Mouse (Mus musculus) heart, embryonic 15.5 days (tissue): ENCODE data around the gene Yes1. TPM values are rescaled to one million over a fixed set of nuclear protein-coding genes. Genes with fewer than 3 reads are reported as not detected.
A peak's percentile ranks its signal among the peaks of the same experiment; 100 is the strongest.
"Not testable (repeated sequence)": the region's sequence is repeated elsewhere in the genome, so short reads cannot be mapped to it uniquely, and the experiment has no call there.

ENCODE experiments used
- ATAC-seq: fragments of 200-750 bp; cut with Nextera tagmentation; replicated peaks from 2 replicates; pipeline ENCODE4 v1.8.0; 2017; ENCODE audit warnings: low read depth, moderate TSS enrichment; ENCODE audit not compliant: insufficient number of reproducible peaks, insufficient read depth, low FRiP score
- H3K27ac ChIP-seq: fragments of 300-500 bp; sonication (generic); 2 replicates; pipeline ENCODE4 v1.5.1; 2015; ENCODE audit warnings: mild to moderate bottlenecking, inconsistent platforms
- H3K27me3 ChIP-seq: fragments of 300-500 bp; sonication (generic); 2 replicates; pipeline ENCODE4 v1.6.1; 2015; ENCODE audit warnings: inconsistent platforms
- H3K36me3 ChIP-seq: fragments of 300-500 bp; sonication (generic); 2 replicates; pipeline ENCODE4 v1.6.1; 2015; ENCODE audit warnings: mild to moderate bottlenecking, inconsistent platforms
- H3K4me1 ChIP-seq: fragments of 300-500 bp; sonication (generic); replicated peaks from 2 replicates; pipeline ENCODE4 v1.6.1; 2015; ENCODE audit warnings: inconsistent platforms
- H3K4me2 ChIP-seq: fragments of 300-500 bp; sonication (generic); 2 replicates; pipeline ENCODE4 v1.6.1; 2015; ENCODE audit warnings: inconsistent platforms, mild to moderate bottlenecking, moderate library complexity
- H3K4me3 ChIP-seq: fragments of 300-500 bp; sonication (generic); 2 replicates; pipeline ENCODE4 v1.5.1; 2015; ENCODE audit warnings: mild to moderate bottlenecking, inconsistent platforms
- H3K9ac ChIP-seq: fragments of 300-500 bp; sonication (generic); 2 replicates; pipeline ENCODE4 v1.6.1; 2015; ENCODE audit warnings: mild to moderate bottlenecking, inconsistent platforms
- H3K9me3 ChIP-seq: fragments of 300-500 bp; sonication (generic); replicated peaks from 2 replicates; pipeline ENCODE4 v1.6.1; 2016; ENCODE audit warnings: inconsistent platforms
- WGBS: fragments of 180-500 bp; shearing (Covaris S2); methylation state at CpG from one replicate; pipeline ENCODE4 v1.1.7; 2015; ENCODE audit warnings: mixed read lengths; 5-methylcytosine and 5-hydroxymethylcytosine counted together
- polyA plus RNA-seq: library from polyadenylated mRNA; unstranded; fragments of >200 nt; fragmentation: Nextera tagmentation; extraction: Ambion mirVana; gene quantifications from 2 replicates; pipeline ENCODE4 v1.2.1, GENCODE M21; 2015

Yes1 gene
- polyA plus RNA-seq, 1 experiment from 2014 or later = 23.7 TPM

GRCm38 (mm10) chr5:32711485-32711884, 100.5 kb downstream of the Yes1 start:
- no peaks in the 10 kb centered on the region for H3K27me3 ChIP-seq
- H3K27ac ChIP-seq = no peak overlapping the region
- no peaks in the 10 kb centered on the region for H3K36me3 ChIP-seq
- H3K9ac ChIP-seq = no peak overlapping the region
- no peak overlapping the region for H3K4me2 ChIP-seq
- no peak overlapping the region for H3K4me3 ChIP-seq
- no peaks in the 10 kb centered on the region for H3K9me3 ChIP-seq
- H3K4me1 ChIP-seq = peaks cover 7% of the 10 kb centered on the region
- WGBS = 73% methylated on average over 5 of the region's 5 CpGs
- ATAC-seq = no peak

DNA sequence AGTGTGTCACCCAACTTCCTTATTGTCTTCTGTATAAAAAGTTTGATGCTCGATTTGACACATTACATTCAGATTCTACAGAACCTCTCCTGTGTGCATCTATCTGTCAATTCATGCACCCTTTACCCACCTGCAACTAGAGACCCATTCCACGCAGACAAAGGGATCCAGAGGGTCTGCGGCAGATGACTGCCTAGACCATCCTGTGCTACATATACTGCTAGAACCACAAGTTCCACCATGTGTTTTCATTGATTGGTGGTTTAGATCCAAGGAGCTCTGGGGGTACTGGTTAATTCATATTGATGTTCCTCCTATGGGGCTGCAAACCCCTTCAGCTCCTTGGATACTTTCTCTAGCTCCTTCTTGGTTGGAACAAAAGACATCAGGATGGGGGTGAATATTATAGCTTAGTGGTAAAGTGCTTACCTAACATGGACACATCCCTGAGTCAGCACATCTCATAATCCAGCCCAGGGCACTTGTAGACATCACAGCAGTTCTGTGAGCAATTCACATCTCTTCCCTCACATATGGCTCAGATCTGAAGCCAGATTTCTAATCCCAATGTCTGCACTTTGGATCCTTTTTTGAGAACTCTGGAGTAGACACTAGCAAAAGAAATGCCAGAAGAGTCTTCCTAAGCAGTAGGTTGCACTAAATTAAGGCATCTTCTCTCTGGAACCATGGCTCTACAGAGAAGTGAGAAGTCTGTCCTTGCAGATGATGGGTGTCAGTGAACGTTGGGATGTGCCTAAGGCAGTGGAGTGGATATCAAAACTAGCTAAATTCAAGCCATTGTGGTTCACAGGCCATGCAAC, 101.5 kb downstream of the Yes1 start:
- Histone ChIP-seq H3K4me3 (peak overlapping the region; percentile 73), H3K27ac (peak overlapping the region; percentile 94; the same call in 1 of the 2 replicates), H3K4me2 (peak overlapping the region; percentile 69; the same call in 1 of the 2 replicates), H3K4me1 (peaks cover 7% of the 10 kb centered on the region), H3K9ac (no peak overlapping the region), H3K36me3 (no peaks in the 10 kb centered on the region), H3K9me3 (no peaks in the 10 kb centered on the region), H3K27me3 (no peaks in the 10 kb centered on the region)
- ATAC-seq = no peak
- WGBS = 68% methylated on average over 4 of the region's 4 CpGs

GRCm38 (mm10) chr5:32713042-32713702, 102.2 kb downstream of the Yes1 start:
- 18% methylated on average over 2 of the region's 2 CpGs for WGBS
- no peak for ATAC-seq
- H3K36me3 ChIP-seq = no peaks in the 10 kb centered on the region
- H3K27ac ChIP-seq = peak overlapping the region; percentile 94
- peak overlapping the region; percentile 73 for H3K4me3 ChIP-seq
- H3K4me1 ChIP-seq = peaks cover 7% of the 10 kb centered on the region
- peak overlapping the region; percentile 73 for H3K9ac ChIP-seq
- H3K4me2 ChIP-seq = peak overlapping the region; percentile 69
- H3K9me3 ChIP-seq = no peaks in the 10 kb centered on the region
- no peaks in the 10 kb centered on the region for H3K27me3 ChIP-seq

GRCm38 (mm10) chr5:32713703-32714467, 102.9 kb downstream of the Yes1 start:
- H3K4me3 ChIP-seq = peak overlapping the region; percentile 73
- H3K9ac ChIP-seq = peak overlapping the region; percentile 73
- no peaks in the 10 kb centered on the region for H3K27me3 ChIP-seq
- peak overlapping the region; percentile 69 for H3K4me2 ChIP-seq
- peak; percentile 99 for ATAC-seq
- H3K4me1 ChIP-seq = peaks cover 7% of the 10 kb centered on the region
- H3K36me3 ChIP-seq = no peaks in the 10 kb centered on the region
- WGBS = under 1% methylated on average over 55 of the region's 55 CpGs
- no peaks in the 10 kb centered on the region for H3K9me3 ChIP-seq
- peak overlapping the region; percentile 94 for H3K27ac ChIP-seq

GRCm38 (mm10) chr5:32717726-32718125, 106.8 kb downstream of the Yes1 start:
- Histone ChIP-seq H3K4me2 (no peak overlapping the region), H3K36me3 (no peaks in the 10 kb centered on the region), H3K9me3 (no peaks in the 10 kb centered on the region), H3K27ac (no peak overlapping the region), H3K4me1 (peaks cover 4% of the 10 kb centered on the region), H3K27me3 (no peaks in the 10 kb centered on the region), H3K9ac (no peak overlapping the region), H3K4me3 (no peak overlapping the region)
- no peak for ATAC-seq
- 50% methylated on average over 1 of the region's 1 CpGs for WGBS

- WGBS = 44% methylated on average over 6 of the region's 6 CpGs
- no peak overlapping the region for H3K9ac ChIP-seq
- no peak overlapping the region for H3K27ac ChIP-seq
- H3K27me3 ChIP-seq = no peaks in the 10 kb centered on the region
- H3K36me3 ChIP-seq = no peaks in the 10 kb centered on the region
- no peak for ATAC-seq
- H3K4me3 ChIP-seq = no peak overlapping the region
- no peak overlapping the region for H3K4me2 ChIP-seq
- no peaks in the 10 kb centered on the region for H3K4me1 ChIP-seq
- no peaks in the 10 kb centered on the region for H3K9me3 ChIP-seq
Measured at GRCm38 (mm10) chr5:32718916-32719315, 107.9 kb downstream of the Yes1 start.

DNA sequence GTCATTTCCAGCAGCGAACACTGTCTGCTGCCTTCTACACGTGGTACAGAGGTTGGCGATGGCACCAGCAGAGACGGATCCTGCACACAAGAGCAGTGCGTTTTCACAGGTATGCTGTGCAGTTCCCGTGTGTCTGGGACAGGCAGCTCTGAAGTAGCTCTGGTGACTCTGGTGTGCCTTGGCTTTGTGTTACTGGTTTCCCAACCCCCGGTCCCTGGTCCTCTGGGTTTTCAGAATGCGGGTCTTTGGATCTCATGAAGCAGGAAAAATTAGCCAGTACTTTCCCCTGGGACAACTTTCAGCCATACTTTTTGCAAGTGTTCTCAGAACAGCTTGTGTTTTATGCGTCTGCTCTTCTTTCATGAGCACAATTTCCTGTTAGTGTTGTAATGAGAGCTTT, 109.4 kb downstream of the Yes1 start:
- Histone ChIP-seq H3K9ac (no peak overlapping the region), H3K9me3 (no peaks in the 10 kb centered on the region), H3K36me3 (no peaks in the 10 kb centered on the region), H3K4me3 (no peak overlapping the region), H3K4me1 (no peaks in the 10 kb centered on the region), H3K4me2 (no peak overlapping the region), H3K27ac (no peak overlapping the region), H3K27me3 (no peaks in the 10 kb centered on the region)
- WGBS = 82% methylated on average over 9 of the region's 9 CpGs
- no peak for ATAC-seq

GRCm38 (mm10) chr5:32721316-32721715, 110.3 kb downstream of the Yes1 start:
- Histone ChIP-seq H3K36me3 (no peaks in the 10 kb centered on the region), H3K27me3 (no peaks in the 10 kb centered on the region), H3K9ac (no peak overlapping the region), H3K4me3 (no peak overlapping the region), H3K27ac (no peak overlapping the region), H3K4me2 (no peak overlapping the region), H3K9me3 (no peaks in the 10 kb centered on the region), H3K4me1 (no peaks in the 10 kb centered on the region)
- ATAC-seq = no peak
- 62% methylated on average over 3 of the region's 3 CpGs for WGBS

GRCm38 (mm10) chr5:32722263-32722662, 111.3 kb downstream of the Yes1 start:
- ATAC-seq = no peak
- Histone ChIP-seq H3K27ac (no peak overlapping the region), H3K4me2 (no peak overlapping the region), H3K27me3 (no peaks in the 10 kb centered on the region), H3K4me3 (no peak overlapping the region), H3K4me1 (no peaks in the 10 kb centered on the region), H3K9me3 (no peaks in the 10 kb centered on the region), H3K9ac (no peak overlapping the region), H3K36me3 (no peaks in the 10 kb centered on the region)
- WGBS = 64% methylated on average over 7 of the region's 7 CpGs

- not testable (repeated sequence) for H3K27ac ChIP-seq, H3K9me3 ChIP-seq, H3K4me2 ChIP-seq, H3K36me3 ChIP-seq, H3K27me3 ChIP-seq, H3K4me1 ChIP-seq, ATAC-seq, H3K9ac ChIP-seq, H3K4me3 ChIP-seq
- WGBS = 72% methylated on average over 8 of the region's 8 CpGs
Measured at GRCm38 (mm10) chr5:32722711-32723110, 111.7 kb downstream of the Yes1 start.

DNA sequence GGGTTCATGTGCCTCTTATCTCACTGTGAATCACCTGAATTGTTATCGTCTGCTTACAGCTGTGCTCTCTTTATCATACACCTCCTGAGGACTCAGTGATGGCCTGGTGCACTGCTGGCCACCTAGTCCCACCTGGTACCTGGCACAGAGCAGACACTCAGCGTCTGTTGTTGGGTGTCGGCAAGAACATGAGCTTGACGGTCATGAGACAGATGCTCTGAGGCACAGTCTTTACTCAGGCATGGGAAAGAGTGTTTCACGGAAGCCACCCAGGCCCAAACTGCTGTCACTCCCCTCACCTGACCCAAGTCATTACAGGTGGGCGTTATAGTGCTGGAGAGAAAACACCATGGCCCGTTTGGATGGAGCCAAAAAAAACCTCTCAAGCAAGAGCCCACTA, 113.0 kb downstream of the Yes1 start:
- Histone ChIP-seq H3K36me3 (no peaks in the 10 kb centered on the region), H3K4me2 (no peak overlapping the region), H3K9me3 (no peaks in the 10 kb centered on the region), H3K4me3 (no peak overlapping the region), H3K9ac (no peak overlapping the region), H3K4me1 (no peaks in the 10 kb centered on the region), H3K27ac (no peak overlapping the region), H3K27me3 (no peaks in the 10 kb centered on the region)
- no peak for ATAC-seq
- 73% methylated on average over 7 of the region's 7 CpGs for WGBS
